Mouse (Mus musculus) neural tube, embryonic 13.5 days (tissue): ENCODE measurements around the gene Ankmy1. TPM values are rescaled to one million over a fixed set of nuclear protein-coding genes. Genes with fewer than 3 reads are reported as not detected.

Experiments used
- ATAC-seq: fragments of 200-750 bp; cut with Nextera tagmentation; 2 replicates; pipeline ENCODE4 v1.8.0; 2017; ENCODE audit warnings: low read depth, mild to moderate bottlenecking, moderate TSS enrichment, moderate library complexity
- H3K27ac ChIP-seq: fragments of 300-500 bp; sonication (generic); replicated peaks from 2 replicates; pipeline ENCODE4 v1.5.1; 2015; ENCODE audit warnings: moderate library complexity, mild to moderate bottlenecking, inconsistent platforms
- H3K27me3 ChIP-seq: fragments of 300-500 bp; sonication (generic); 2 replicates; pipeline ENCODE4 v1.6.1; 2015; ENCODE audit warnings: mild to moderate bottlenecking, inconsistent platforms
- H3K36me3 ChIP-seq: fragments of 300-500 bp; sonication (generic); 2 replicates; pipeline ENCODE4 v1.6.1; 2015; ENCODE audit warnings: mild to moderate bottlenecking, inconsistent platforms
- H3K4me1 ChIP-seq: fragments of 300-500 bp; sonication (generic); replicated peaks from 2 replicates; pipeline ENCODE4 v1.6.1; 2015; ENCODE audit warnings: inconsistent platforms
- H3K4me2 ChIP-seq: fragments of 300-500 bp; sonication (generic); 2 replicates; pipeline ENCODE4 v1.6.1; 2015; ENCODE audit warnings: inconsistent platforms, mild to moderate bottlenecking, moderate library complexity
- H3K4me3 ChIP-seq: fragments of 300-500 bp; sonication (generic); 2 replicates; pipeline ENCODE4 v1.5.1; 2015; ENCODE audit warnings: mild to moderate bottlenecking, inconsistent platforms
- H3K9ac ChIP-seq: fragments of 300-500 bp; sonication (generic); 2 replicates; pipeline ENCODE4 v1.6.1; 2015; ENCODE audit warnings: moderate library complexity, mild to moderate bottlenecking, inconsistent platforms
- H3K9me3 ChIP-seq: fragments of 300-500 bp; sonication (generic); 2 replicates; pipeline ENCODE4 v1.6.1; 2016; ENCODE audit warnings: inconsistent platforms
- WGBS: fragments of 180-500 bp; shearing (Covaris S2); methylation state at CpG from one replicate; pipeline ENCODE4 v1.1.7; 2015; 5-methylcytosine and 5-hydroxymethylcytosine counted together
- polyA plus RNA-seq: library from polyadenylated mRNA; unstranded; fragments of >200 nt; fragmentation: Nextera tagmentation; extraction: Ambion mirVana; gene quantifications from 2 replicates; pipeline ENCODE4 v1.2.1, GENCODE M21; 2015

The Ankmy1 gene
- polyA plus RNA-seq, 1 experiment from 2014 or later, result 0.74 TPM

DNA sequence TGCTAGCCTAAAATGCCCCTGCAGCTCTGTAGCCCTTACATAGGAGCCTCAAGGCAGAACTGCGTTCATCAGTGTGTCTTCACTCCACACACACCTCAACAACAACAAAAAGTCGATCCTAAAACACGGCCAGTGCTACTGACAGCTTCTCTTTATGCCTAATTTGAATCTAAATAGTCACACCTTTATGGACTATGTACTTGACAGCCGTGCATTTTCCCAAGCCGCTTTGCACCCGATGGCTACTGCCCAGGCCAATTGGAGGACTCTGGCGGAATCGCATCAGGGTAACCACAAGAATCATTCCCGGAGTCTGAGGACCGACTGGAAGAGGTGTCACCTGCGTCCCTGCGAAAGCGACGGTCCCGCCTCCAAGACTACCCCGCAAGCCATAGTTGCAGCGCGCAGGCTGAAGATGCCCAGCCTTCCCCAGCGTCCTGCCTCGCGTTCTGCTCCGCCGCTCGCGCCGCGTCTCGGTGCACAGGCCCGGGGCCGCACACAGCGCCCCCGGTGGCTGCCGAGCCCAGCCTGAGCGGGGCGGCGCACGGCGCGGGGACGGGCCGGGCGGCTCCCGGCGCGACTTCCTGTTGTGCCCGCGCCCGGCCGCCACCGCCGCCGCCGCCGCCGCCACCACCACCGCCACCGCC lies 7.7 kb upstream of the Ankmy1 start, which contains the start of gene Rnpepl1:
Rnpepl1 (plus strand) TSS at position 545 of the 647 bp plus-strand sequence.
- peaks cover 3% of the 10 kb centered on the region; the same call in 1 of the 2 replicates for H3K27me3 ChIP-seq
- H3K9ac ChIP-seq, result peak within 1 kb of the TSS; percentile 97
- H3K4me3 ChIP-seq, result peak within 1 kb of the TSS; percentile 88
- peaks cover 17% of the 10 kb centered on the region for H3K36me3 ChIP-seq
- H3K4me2 ChIP-seq, result peak within 1 kb of the TSS; percentile 98
- WGBS, result under 1% methylated on average over 35 of the region's 57 CpGs
- peak within 1 kb of the TSS; percentile 96 for H3K27ac ChIP-seq
- no peaks in the 10 kb centered on the region for H3K9me3 ChIP-seq
- ATAC-seq, result peak; percentile 75
- peaks cover 48% of the 10 kb centered on the region for H3K4me1 ChIP-seq

DNA sequence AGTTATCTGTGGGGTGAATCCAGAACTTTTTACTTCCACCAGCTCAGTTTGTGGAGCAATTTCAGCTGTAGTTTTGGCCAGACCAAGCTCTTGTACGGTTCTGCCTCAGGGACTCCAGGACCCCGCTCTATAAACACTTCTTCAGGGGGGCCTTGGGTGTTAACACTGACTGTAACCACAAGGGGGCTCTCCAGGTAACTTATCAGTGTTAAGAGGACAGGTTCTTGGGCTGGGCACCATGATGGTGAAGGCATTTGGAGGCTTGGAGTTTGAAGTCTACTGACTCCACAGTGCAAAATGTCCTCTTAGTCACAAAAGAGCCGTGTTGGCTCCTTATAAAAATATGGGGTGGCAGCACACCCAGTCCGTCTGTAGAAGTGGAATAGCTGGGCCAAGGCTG lies 6.4 kb upstream of the Ankmy1 start:
- Histone ChIP-seq H3K27me3 (peaks cover 3% of the 10 kb centered on the region; the same call in 1 of the 2 replicates), H3K27ac (no peak overlapping the region), H3K9me3 (no peaks in the 10 kb centered on the region), H3K36me3 (peaks cover 4% of the 10 kb centered on the region), H3K4me2 (0 out of 2 replicates have a peak overlapping the region, but pooled peaks have one; percentile 98), H3K4me3 (0 out of 2 replicates have a peak overlapping the region, but pooled peaks have one; percentile 88), H3K9ac (no peak overlapping the region), H3K4me1 (peaks cover 48% of the 10 kb centered on the region)
- ATAC-seq, result no peak
- WGBS, result 69% methylated on average over 4 of the region's 4 CpGs

DNA sequence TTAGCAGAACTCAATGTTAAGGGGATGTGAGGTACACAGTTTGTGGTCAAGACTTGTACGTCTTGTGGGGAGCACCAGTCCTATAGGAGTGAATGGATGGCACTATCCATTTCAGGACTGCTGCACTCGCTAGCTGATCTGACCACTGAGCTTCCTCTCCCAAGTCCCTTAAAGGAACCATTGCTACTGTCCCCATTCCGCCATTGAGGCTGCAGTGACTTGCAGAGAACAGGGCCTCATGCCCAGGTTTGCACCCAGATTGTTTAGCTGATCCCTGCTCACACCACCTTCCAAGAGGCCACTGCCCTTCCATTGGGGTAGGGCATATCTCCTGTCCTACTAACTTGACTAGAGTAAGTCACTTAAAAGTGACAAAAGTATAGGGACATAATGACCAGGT lies 6.0 kb upstream of the Ankmy1 start:
- no peak overlapping the region for H3K4me2 ChIP-seq
- no peak overlapping the region for H3K9ac ChIP-seq
- ATAC-seq, result no peak
- 92% methylated on average over 3 of the region's 3 CpGs for WGBS
- H3K36me3 ChIP-seq, result no peaks in the 10 kb centered on the region
- H3K4me3 ChIP-seq, result no peak overlapping the region
- peaks cover 3% of the 10 kb centered on the region; the same call in 1 of the 2 replicates for H3K27me3 ChIP-seq
- H3K27ac ChIP-seq, result no peak overlapping the region
- H3K9me3 ChIP-seq, result no peaks in the 10 kb centered on the region
- peaks cover 48% of the 10 kb centered on the region for H3K4me1 ChIP-seq

DNA sequence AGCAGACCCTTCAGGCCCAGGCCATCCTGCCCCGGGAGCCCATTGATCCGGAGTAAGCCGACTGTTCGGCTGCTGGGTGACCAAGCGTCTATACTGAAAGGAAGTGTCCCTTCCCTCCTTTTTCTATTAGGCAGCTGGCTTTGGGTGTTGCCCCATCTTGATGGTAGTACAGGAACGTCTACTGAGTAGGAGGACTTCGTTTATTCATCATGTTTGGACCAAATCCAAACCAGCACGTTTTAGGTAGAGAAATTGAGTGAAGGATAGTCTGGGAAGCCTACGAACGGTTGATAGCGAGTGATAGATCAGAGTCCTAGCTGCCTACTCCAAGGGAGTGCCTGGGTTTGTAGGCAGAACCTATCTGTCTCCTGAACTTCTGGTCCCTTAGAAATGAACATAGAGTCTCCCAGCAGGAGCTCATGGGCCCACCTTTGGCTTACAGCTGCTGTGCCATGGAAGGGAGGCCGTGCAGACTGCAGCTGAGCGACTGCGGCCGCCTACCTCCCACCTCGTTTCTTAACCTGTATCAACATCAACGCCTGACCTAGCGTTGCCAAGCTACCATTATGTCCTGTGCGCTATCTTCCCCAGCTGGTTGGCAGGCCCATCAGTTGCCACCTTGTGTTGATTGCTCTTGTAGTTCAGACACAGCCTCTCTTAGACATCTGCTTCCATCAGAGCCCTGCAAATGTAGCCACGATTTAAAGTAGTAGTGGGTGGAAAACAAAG lies 5.1 kb upstream of the Ankmy1 start:
- Histone ChIP-seq H3K36me3 (no peaks in the 10 kb centered on the region), H3K4me3 (peak overlapping the region; percentile 72), H3K4me2 (peak overlapping the region; percentile 75), H3K27ac (peak overlapping the region; percentile 92), H3K9me3 (no peaks in the 10 kb centered on the region), H3K27me3 (peaks cover 3% of the 10 kb centered on the region; the same call in 1 of the 2 replicates), H3K9ac (peak overlapping the region; percentile 77), H3K4me1 (peaks cover 49% of the 10 kb centered on the region)
- 43% methylated on average over 20 of the region's 20 CpGs for WGBS
- no peak for ATAC-seq

DNA sequence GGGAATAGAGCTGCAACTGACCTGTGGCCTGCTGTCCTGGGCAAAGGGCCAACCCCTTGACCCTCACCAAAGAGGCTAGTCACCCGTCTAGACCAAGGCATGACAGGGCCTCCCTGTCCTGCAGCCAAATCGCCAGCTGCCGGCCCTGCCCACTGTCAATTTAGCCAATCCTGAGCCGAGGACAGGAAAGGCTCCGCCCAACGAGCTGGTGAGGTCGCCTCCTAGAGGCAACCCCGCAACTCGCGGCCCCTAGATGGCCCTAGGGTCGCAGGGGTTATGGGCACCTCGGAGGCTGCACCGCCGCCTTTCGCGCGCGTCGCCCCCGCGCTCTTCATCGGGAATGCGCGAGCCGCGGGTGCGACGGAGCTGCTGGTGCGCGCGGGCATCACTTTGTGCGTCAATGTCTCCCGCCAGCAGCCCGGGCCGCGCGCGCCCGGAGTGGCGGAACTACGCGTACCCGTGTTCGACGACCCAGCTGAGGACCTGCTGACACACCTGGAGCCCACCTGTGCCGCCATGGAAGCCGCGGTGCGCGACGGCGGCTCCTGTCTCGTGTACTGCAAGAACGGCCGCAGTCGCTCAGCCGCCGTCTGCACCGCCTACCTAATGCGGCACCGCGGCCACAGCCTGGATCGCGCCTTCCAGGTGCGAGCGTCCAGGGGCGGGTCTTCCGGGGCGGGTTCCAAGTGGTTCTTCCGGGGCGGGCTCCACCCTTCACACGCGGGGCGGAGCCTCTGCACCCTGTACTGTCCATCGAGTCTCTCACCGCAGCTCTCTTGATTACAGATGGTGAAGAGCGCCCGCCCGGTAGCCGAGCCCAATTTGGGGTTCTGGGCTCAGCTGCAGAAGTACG lies 4.3 kb upstream of the Ankmy1 start, which contains the start of gene Dusp28:
Dusp28 (plus strand) TSS at position 203 of the 853 bp plus-strand sequence.
- under 1% methylated on average over 80 of the region's 81 CpGs for WGBS
- H3K27me3 ChIP-seq, result peaks cover 3% of the 10 kb centered on the region; the same call in 1 of the 2 replicates
- peaks cover 46% of the 10 kb centered on the region for H3K4me1 ChIP-seq
- no peaks in the 10 kb centered on the region for H3K9me3 ChIP-seq
- peak within 1 kb of the TSS; percentile 75 for H3K4me2 ChIP-seq
- H3K27ac ChIP-seq, result peak within 1 kb of the TSS; percentile 92
- H3K36me3 ChIP-seq, result no peaks in the 10 kb centered on the region
- peak; percentile 89 for ATAC-seq
- H3K9ac ChIP-seq, result peak within 1 kb of the TSS; percentile 77
- peak within 1 kb of the TSS; percentile 72 for H3K4me3 ChIP-seq

DNA sequence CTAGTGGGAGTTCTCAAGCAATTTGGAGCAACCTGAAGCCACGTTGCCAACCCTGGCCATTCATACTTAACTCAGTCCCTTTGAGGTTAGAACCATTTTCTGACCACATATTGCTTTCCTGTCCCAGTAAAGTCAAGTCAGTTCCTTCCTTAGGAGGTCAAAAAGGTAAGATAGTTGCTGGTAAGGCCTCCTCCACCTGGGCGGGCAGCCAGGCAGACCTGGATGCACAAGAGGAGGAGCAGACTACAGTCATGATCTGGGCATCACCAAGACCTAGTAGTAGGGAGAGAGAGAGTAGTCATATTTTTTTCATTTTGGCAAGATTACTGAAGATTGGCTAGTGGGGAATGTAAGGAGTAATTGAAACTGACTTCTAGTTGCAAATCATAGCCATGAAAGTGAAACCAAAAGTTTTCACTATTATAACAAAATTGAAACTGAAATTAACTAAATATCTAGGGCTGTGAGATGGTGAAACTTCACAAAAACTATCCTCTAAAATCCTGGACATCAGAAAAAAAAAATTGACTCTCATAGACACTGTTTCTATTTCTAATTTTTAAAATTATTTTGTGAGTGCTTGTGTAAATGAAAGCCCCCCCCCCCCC lies 3.1 kb upstream of the Ankmy1 start:
- Histone ChIP-seq H3K9ac (no peak overlapping the region), H3K4me2 (no peak overlapping the region), H3K4me1 (peaks cover 36% of the 10 kb centered on the region), H3K4me3 (no peak overlapping the region), H3K9me3 (no peaks in the 10 kb centered on the region), H3K36me3 (no peaks in the 10 kb centered on the region), H3K27me3 (peaks cover 7% of the 10 kb centered on the region), H3K27ac (no peak overlapping the region)
- 93% methylated on average over 2 of the region's 2 CpGs for WGBS
- no peak for ATAC-seq

DNA sequence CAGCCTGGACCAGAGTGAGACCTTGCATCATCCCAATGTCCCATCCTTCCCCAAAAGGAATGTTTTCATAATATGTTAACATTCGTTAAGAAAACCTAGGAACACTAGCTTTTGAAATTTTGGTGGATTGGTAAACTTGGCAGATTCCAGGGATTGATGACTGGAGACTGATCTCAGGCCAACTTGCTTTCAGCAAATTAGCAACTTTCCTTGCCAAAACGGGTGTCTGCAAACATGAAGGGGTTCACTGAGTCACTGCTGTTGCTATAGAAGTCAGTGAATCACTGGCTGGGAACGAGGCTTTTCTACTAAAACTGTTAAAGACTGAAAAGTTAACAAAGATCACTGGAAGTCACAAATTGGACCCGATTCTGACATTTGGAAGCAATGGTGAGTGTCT lies 921 bp upstream of the Ankmy1 start:
- Histone ChIP-seq H3K9ac (no peak overlapping the region), H3K9me3 (no peaks in the 10 kb centered on the region), H3K27ac (no peak overlapping the region), H3K4me2 (no peak overlapping the region), H3K27me3 (peaks cover 13% of the 10 kb centered on the region), H3K36me3 (no peaks in the 10 kb centered on the region), H3K4me1 (peaks cover 24% of the 10 kb centered on the region), H3K4me3 (no peak overlapping the region)
- WGBS, result 75% methylated on average over 4 of the region's 4 CpGs
- ATAC-seq, result no peak

DNA sequence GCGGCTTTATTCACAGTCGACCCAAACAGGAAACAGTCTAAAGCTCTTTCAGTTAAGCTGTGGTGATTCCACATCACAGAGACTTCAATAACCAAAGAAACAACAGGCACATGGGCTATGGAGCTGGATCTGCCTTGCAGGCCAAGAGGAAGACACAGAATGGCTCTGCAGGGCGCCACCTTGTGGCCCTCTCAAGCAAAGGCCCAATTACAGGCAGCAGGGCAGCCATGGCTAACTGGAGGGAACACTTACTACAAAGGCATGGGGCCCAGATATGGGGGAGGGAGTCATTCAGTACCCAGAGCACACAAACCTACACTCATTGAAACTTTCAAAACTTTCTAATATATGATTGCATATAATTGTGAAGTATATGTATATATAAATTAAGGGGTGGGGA lies 7.6 kb downstream of the Ankmy1 start:
- H3K4me3 ChIP-seq, result no peak overlapping the region
- H3K9ac ChIP-seq, result no peak overlapping the region
- H3K9me3 ChIP-seq, result no peaks in the 10 kb centered on the region
- WGBS, result 9% methylated on average over 3 of the region's 3 CpGs
- H3K27ac ChIP-seq, result no peak overlapping the region
- 0 out of 2 replicates have a peak, but pooled peaks cover 3% of the 10 kb centered on the region for H3K27me3 ChIP-seq
- peak; percentile 86 for ATAC-seq
- H3K4me2 ChIP-seq, result no peak overlapping the region
- H3K36me3 ChIP-seq, result no peaks in the 10 kb centered on the region
- no peaks in the 10 kb centered on the region for H3K4me1 ChIP-seq

DNA sequence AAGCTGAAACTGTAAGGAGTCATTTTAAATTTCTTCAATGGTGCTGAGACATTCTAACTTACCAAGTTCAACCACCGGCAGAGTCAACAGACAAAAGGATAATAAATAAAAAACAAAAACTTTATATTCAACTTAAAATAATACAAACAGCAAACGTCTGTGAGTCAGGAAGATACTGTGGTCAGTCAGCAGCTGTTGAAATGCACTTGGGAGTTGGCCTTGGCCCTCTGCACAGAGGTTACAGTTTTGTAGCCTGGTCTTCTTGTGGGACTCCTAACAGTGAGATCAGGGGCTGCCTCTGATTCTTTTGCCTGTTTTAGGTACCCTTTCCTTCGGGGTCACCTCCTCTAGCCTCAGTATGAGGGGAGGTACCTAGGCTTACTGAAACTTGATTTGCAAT lies 8.8 kb downstream of the Ankmy1 start:
- 75% methylated on average over 3 of the region's 3 CpGs for WGBS
- H3K4me1 ChIP-seq, result no peaks in the 10 kb centered on the region
- H3K27ac ChIP-seq, result no peak overlapping the region
- H3K9me3 ChIP-seq, result no peaks in the 10 kb centered on the region
- no peaks in the 10 kb centered on the region for H3K36me3 ChIP-seq
- no peak overlapping the region for H3K9ac ChIP-seq
- no peaks in the 10 kb centered on the region for H3K27me3 ChIP-seq
- H3K4me3 ChIP-seq, result no peak overlapping the region
- H3K4me2 ChIP-seq, result no peak overlapping the region
- ATAC-seq, result no peak

DNA sequence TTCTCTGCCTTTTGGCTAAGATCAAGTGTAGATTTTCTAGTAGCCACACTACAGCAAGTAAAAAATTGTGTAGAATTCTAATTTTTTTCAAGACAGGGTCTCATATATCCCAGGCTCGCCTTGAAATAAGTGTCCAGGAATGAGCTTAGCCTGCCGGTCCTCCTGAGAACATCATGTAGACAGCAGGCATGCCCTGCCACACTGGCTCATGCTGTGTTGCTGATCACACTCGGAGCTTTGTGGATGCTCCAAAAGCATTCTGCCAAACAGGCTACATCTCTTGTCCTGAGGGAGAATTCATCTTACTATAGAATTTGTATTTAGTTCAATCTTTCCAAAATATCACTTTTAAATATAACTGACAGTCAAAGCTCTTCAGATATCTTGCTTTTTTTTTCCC lies 9.9 kb downstream of the Ankmy1 start:
- 79% methylated on average over 3 of the region's 3 CpGs for WGBS
- Histone ChIP-seq H3K27ac (no peak overlapping the region), H3K9me3 (no peaks in the 10 kb centered on the region), H3K36me3 (no peaks in the 10 kb centered on the region), H3K9ac (no peak overlapping the region), H3K4me1 (no peaks in the 10 kb centered on the region), H3K4me2 (no peak overlapping the region), H3K4me3 (no peak overlapping the region), H3K27me3 (no peaks in the 10 kb centered on the region)
- no peak for ATAC-seq

DNA sequence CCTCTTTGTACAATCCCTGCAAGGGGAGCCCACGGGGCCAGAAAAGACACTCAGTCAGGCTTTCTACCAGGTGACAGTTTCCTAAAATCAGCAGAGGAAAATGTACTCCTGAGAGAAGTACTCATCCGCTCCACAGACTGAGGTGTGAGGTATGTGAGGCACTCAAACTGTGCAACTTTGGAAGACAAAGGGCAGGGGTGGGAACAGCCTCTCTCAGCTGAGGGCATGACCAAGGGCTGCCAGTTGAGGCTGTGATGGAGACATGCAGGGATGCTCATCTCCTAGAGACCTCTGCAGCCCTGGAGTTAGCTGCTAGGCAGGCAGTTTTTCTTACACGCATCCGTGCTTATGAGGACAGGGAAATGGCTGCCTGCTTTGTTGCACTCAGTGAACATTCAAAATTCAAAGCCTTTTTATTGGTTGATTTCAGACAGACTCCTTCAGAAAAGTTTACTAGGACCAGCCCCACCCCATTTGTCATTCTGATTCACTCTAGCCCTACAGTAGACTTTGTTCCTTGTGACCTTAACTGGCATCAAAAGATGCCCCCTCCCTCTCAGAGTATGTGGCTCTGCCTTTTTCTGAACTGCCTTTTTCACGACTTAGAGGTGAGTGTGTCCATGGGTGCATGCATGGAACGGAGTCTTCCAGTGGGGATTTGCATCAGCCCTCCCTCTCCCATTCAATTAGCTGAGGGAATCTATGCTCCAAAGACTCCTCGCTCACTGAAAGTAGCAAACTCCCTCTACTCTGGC lies 13.6 kb downstream of the Ankmy1 start:
- Histone ChIP-seq H3K27ac (no peak overlapping the region), H3K36me3 (no peaks in the 10 kb centered on the region), H3K4me3 (no peak overlapping the region), H3K27me3 (no peaks in the 10 kb centered on the region), H3K4me2 (no peak overlapping the region), H3K9me3 (no peaks in the 10 kb centered on the region), H3K9ac (no peak overlapping the region), H3K4me1 (no peaks in the 10 kb centered on the region)
- WGBS, result 75% methylated on average over 7 of the region's 7 CpGs
- no peak for ATAC-seq
